Mouse (Mus musculus) adrenal gland (tissue): ENCODE measurements around the gene Zcchc7.
"Not testable (repeated sequence)": the region's sequence is repeated elsewhere in the genome, so short reads cannot be mapped to it uniquely, and the experiment has no call there.

Source experiments
- intact Hi-C: fragments of 180-260 bp; cut with DNase I; formaldehyde crosslinking; loops from one replicate; pipeline ENCODE4 v1.15.1; 2025

Gene Zcchc7

DNA sequence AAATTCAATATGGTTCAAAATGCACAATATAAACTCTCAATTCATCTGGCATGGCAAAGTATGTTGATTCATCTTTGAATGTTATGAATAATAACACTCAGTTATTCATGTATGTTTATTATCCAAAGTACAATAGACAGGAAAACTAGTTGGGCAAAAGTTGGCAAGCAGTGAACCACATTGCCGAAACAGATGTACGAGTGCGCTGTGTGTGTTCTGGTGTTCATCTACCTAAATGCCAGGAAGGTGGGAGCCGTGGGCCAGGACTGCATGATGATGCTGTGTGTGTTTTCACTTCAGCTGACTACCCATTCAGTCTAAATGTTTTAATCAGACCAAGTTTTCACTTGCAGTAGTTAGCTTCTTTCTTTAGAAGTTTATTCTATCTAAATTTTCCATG, 150.7 kb downstream of the Zcchc7 start:
- intact Hi-C loops: loop anchor here (5.0 kb wide), 1 partner anchor 149 kb away; the partner anchor contains the start of gene Zcchc7

GRCm38 (mm10) chr4:44910065-44910464, 154.4 kb downstream of the Zcchc7 start:
- intact Hi-C loops: loop anchor here (5.0 kb wide), 1 partner anchor 333 kb away; no protein-coding TSS in a partner anchor

DNA sequence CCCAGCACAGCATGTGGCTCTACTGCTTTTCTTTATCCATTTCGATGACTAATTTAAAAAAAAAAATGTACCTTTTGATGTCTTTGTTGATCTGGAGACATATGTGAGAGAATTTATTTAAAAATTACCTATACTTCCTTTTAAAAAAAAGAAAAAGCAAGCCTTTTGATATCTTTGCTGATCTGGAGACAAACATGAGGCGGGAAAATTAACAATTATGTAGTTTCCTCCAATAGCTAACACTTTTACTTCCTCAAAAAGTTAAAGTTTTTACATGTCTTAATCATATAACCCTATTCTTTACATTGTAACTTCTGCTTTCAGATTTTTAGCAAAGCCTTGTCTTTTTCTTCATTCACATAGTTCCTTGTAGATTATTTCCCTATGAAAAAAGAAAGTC, 155.2 kb downstream of the Zcchc7 start:
- intact Hi-C loops: loop anchor here (5.0 kb wide), 1 partner anchor 334 kb away; no protein-coding TSS in a partner anchor

- intact Hi-C loops: no loop called here
These were observed 161.7 kb downstream of the Zcchc7 start for GRCm38 (mm10) chr4:44917312-44917848.

DNA sequence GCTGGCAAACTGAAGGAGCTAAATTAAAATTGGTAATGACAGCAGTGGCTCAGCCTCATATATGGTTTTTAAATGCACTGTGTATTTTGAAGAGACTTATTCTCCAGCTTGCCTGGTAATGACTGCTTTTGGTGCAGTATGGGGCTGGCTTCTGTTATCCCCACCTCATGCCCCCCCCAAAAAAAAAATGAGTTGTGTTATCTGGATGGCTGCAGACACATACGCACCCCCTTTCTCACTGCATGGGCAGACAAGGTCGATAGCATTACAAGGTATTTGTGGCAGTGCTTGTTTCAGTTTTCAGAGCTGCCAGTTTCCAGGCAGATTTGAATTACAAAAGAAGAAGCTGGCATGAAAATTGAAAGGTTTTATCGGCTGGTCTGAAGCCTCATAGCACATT, 162.2 kb downstream of the Zcchc7 start:
- intact Hi-C loops: no loop called here

- intact Hi-C loops: no loop called here
These were observed 165.2 kb downstream of the Zcchc7 start for GRCm38 (mm10) chr4:44920831-44921230.

DNA sequence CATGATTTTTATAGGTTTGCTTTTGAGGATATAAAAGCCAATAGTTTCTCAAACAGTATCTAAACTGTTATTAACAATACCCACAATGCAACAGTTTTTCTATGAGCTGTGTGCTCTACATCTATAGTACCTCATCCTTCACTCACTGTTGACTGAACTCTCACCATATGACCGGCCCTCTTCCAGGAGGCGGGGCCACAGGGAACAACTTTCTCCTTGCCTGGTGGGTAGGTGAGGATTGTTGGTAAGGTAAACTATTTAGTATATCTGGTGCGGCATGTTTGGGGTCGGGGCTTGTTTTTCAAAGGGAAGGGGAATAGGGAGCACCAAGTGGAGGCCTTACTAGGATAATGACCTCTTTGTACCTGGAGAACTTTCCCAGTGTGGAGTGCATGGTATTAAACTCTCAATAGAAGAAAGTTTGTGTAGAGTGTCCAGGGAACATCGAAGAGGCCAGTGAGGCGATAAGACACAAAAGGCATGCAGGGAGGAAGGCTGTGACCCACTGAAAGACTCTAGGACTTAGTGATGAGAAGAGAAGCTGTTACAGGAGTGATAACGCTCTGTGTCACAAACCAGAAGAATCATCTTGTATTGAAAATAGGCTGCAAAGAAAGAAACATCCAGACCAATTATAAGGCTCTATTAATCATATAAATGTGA, 166.9 kb downstream of the Zcchc7 start:
- intact Hi-C loops: no loop called here

DNA sequence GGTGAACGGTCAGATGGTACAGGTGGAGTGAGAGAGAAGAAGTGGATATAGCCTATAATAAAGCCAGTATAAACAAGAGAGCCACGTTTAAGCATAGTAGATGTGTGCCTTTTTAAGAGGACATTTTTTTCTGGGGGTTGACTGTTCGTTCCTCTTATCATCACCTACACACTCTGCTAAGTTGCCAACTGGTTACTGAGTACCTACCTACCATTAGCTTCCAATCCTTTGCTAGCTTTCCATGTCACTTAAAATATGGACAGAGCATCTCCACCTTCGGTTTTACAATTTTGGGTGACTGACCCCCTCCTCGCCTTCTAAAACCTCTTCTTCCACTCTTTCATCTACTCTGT, 167.4 kb downstream of the Zcchc7 start:
- intact Hi-C loops: no loop called here

DNA sequence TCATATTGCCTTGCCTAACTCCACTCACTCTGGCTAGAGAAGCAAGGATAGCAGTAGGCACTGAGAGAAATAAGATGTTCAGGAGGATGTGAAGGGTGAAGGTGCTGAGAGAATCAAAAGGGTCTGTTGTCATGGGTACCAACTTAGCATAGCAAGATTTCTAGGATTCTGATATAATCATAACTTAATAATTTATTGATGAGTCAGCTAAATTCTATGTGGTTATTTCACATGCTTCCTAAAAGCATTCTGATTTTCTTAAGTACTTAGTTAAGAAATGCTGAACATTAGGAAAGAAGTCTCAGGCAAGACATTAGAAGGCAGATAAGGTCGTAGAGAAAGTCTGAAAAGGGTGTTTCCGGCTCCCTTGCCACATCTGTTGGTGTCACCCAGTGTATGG, 172.3 kb downstream of the Zcchc7 start:
- intact Hi-C loops: no loop called here

DNA sequence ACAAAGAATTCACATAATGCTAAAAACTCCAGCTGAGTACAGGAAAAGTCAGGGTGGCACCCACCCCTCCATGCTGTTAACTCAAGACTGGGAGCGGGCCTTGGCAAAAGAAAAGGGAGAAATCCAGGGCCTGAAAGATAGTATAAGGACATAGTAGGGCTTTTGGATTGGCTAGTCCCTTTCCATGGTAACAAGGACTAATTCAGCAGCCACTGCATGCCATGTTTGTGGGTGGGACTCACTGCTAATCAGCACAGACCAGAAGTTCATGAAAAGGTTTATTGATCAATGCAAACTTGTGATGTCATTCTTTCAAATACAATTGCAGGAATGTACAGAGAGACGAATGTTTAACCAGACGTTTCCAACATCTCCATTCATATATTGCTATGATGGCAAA, 173.1 kb downstream of the Zcchc7 start:
- intact Hi-C loops: no loop called here

DNA sequence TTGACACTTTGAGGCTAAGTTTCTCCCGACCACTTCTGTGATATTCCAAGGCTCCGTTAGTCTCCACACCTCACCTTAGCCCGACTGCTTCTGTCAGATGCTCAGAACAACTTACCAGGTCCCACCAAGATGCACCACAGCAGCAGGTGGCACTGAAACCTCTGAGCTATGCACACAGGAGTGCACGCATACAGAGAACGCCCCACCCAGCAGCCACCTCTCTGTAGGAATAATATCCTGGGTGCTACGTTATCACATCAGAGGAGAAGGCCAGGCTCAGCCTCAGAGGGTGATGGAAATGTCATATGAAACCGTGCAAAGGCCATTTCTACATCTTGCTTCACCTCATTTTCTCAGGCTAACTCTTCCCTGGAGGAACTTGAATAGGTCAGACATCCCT, 174.7 kb downstream of the Zcchc7 start:
- intact Hi-C loops: no loop called here

DNA sequence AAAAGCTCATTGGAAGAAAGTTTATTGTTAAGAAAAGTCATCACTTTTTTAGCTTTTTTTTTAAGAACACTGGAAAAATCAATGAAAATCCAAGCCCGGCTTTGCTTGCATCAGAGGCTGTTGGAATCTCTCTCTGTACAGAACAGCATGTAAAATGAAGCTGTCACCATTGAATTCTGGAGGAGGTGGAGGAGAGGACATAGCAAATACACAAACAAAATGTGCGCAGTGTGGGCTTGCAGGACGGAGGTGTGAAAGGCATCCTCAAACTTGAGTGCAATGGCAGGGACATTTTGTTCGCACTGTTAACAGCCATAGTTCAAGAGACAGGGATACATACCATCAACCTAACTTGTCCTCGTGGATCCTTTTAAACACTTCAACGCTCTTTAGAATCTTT, 176.1 kb downstream of the Zcchc7 start:
- intact Hi-C loops: no loop called here

GRCm38 (mm10) chr4:44938359-44939340, 183.0 kb downstream of the Zcchc7 start:
- intact Hi-C loops: no loop called here

GRCm38 (mm10) chr4:44939576-44940249, 184.0 kb downstream of the Zcchc7 start:
- intact Hi-C loops: no loop called here

GRCm38 (mm10) chr4:44940286-44940685, 184.6 kb downstream of the Zcchc7 start:
- intact Hi-C loops: no loop called here

DNA sequence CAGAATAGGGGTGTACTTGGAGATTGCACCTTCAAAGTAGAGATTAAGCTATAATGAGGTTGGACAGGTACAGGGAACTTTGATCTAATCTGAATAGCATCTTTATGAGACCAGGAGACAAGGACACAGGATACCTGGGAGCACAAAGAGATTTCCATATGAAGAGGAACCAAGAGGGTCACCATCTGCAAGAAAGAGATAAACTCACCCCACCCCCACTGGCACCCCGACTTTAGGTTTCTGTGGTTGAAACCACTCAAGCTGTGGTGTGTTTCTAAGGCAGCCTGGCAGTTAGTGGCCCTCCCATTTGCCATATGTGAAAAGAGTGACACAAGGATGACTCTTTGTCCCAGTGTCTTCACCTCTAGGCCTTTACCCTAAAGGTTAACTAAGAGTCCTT, 186.6 kb downstream of the Zcchc7 start:
- intact Hi-C loops: no loop called here

GRCm38 (mm10) chr4:44943480-44943879, 187.8 kb downstream of the Zcchc7 start:
- intact Hi-C loops: no loop called here

DNA sequence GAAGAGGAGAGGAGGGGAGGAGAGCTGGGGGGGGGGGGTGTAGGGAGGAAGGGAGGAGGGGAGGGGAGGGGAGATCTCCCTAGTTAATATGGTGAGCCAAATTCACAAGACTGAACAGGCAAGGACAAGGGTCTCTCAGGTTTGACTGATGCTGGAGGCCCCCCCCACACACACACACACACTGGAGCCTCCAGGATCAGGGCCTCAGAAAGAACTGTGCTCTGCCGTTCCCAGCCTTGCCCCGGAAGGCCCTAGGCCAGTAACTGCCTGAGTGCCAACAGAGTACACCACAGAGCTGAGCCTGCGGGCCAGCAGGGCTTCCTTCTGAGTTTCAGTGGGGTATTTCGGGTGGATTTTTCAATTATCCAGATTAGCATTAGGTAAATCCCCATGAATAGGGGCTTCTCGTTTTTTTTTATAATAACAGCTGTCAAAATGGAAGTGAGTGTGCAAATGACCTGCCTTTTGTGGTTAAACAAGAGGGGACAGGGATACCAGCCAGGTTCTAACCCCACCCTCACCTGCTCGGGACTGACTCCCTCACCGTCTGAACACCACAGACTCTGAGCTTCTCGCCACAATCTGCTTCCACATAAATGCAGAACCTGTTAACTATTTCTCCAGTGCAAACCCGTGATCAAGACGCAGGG, 188.9 kb downstream of the Zcchc7 start:
- intact Hi-C loops: no loop called here

DNA sequence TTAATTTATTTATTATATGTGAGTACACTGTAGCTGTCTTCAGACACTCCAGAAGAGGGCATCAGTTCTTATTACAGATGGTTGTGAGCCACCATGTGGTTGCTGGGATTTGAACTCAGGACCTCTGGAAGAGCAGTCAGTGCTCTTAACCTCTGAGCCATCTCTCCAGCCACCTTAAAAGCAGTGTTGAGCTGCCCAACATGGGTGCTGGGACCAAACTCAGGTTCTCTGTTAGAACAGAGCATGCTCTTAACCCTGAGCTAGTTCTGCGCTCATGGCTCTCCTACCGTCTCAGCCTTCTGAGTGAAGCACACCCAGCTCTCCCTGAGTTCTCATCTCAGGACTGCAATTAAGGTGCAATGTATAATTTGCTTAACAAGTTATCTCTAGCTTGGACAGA, 190.4 kb downstream of the Zcchc7 start:
- intact Hi-C loops: not testable (repeated sequence)

DNA sequence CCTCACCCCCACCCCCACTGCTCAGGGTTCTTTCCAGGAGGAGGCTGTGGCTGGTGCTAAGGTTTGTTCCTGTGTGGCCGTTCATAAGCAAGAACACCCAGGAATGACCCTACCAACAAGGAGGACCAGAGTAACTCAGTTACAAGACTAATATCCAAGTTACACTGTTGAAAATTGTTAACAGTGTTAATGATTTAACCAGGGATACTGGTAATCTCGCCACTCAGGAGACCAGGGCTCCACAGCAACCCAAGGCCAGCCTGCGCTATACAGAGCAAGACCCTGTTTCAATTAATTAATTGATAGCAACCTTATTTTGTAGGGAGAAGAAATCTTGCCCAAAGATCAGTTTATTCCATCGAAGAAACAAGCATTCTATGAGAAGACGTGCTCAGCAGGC, 191.8 kb downstream of the Zcchc7 start:
- intact Hi-C loops: no loop called here

GRCm38 (mm10) chr4:44948314-44948713, 192.6 kb downstream of the Zcchc7 start:
- intact Hi-C loops: no loop called here
